Mouse (Mus musculus) naive thymus-derived CD4-positive, alpha-beta T cell, adult 5 months (primary cell): Measurements from ENCODE around the gene Cma2. TPM values are rescaled to one million over a fixed set of nuclear protein-coding genes. Genes with fewer than 3 reads are reported as not detected.

ENCODE experiments used
- polyA plus RNA-seq: library from polyadenylated mRNA; unstranded; fragments of 100-300 nt; shearing (Covaris generic); gene quantifications from one replicate; pipeline ENCODE4 v1.2.1, GENCODE M21; 2017

Gene Cma2
- polyA plus RNA-seq = not detected

GRCm38 (mm10) chr14:55950346-55951030, at the start of gene Cma2:
Gene Cma2, plus strand, starts transcription at chr14:55950980.

GRCm38 (mm10) chr14:55944575-55944974, 6.2 kb upstream of the Cma2 start, which contains the start of gene Cma1:
Gene Cma1, minus strand, starts transcription at chr14:55944675.

GRCm38 (mm10) chr14:56017671-56018070, 66.9 kb downstream of the Cma2 start, which contains the start of gene Mcpt1:
Gene Mcpt1, plus strand, starts transcription at chr14:56017971.

Other genes with a start within 250 kb of the Cma2 start
- not detected for gene Tgm1, start 237.1 kb upstream of the Cma2 start, polyA plus RNA-seq
- gene Rabggta, start 228.7 kb upstream of the Cma2 start, polyA plus RNA-seq = 109 TPM
- gene Dhrs1, start 205.3 kb upstream of the Cma2 start, polyA plus RNA-seq = 18.4 TPM
- gene Nop9, start 205.3 kb upstream of the Cma2 start, polyA plus RNA-seq = 35.8 TPM
- gene Cideb, start 192.5 kb upstream of the Cma2 start, polyA plus RNA-seq = not detected
- gene Ltb4r2, start 189.6 kb upstream of the Cma2 start, polyA plus RNA-seq = not detected
- not detected for gene Ltb4r1, start 185.0 kb upstream of the Cma2 start, polyA plus RNA-seq
- not detected for gene Adcy4, start 166.9 kb upstream of the Cma2 start, polyA plus RNA-seq
- gene Ripk3, start 162.1 kb upstream of the Cma2 start, polyA plus RNA-seq = 61.2 TPM
- not detected for gene Nfatc4, start 127.8 kb upstream of the Cma2 start, polyA plus RNA-seq
- gene Nynrin, start 97.0 kb upstream of the Cma2 start, polyA plus RNA-seq = 0.06 TPM
- gene Cbln3, start 66.6 kb upstream of the Cma2 start, polyA plus RNA-seq = 0.07 TPM
- gene Khnyn, start 66.0 kb upstream of the Cma2 start, polyA plus RNA-seq = 64.5 TPM
- 40.2 TPM for gene Sdr39u1, start 50.7 kb upstream of the Cma2 start, polyA plus RNA-seq
- not detected for gene Cma1, start 6.3 kb upstream of the Cma2 start, polyA plus RNA-seq
- not detected for gene Mcpt1, start 67.0 kb downstream of the Cma2 start, polyA plus RNA-seq
- not detected for gene Mcpt9, start 79.5 kb downstream of the Cma2 start, polyA plus RNA-seq
- not detected for gene Mcpt2, start 91.1 kb downstream of the Cma2 start, polyA plus RNA-seq
- not detected for gene Mcpt4, start 111.3 kb downstream of the Cma2 start, polyA plus RNA-seq
- not detected for gene Mcpt8, start 134.3 kb downstream of the Cma2 start, polyA plus RNA-seq
- not detected for gene Ctsg, start 151.6 kb downstream of the Cma2 start, polyA plus RNA-seq
- gene Gzme, start 169.6 kb downstream of the Cma2 start, polyA plus RNA-seq = not detected
- not detected for gene Gzmd, start 181.6 kb downstream of the Cma2 start, polyA plus RNA-seq
- gene Gzmg, start 208.6 kb downstream of the Cma2 start, polyA plus RNA-seq = not detected
- not detected for gene Gzmn, start 223.6 kb downstream of the Cma2 start, polyA plus RNA-seq